Mouse (Mus musculus) CH12.LX (cell line): ENCODE data around the gene Ctcfl. TPM values are rescaled to one million over a fixed set of nuclear protein-coding genes. Genes with fewer than 3 reads are reported as not detected.

ENCODE experiments used
- DNase-seq: peaks from one replicate; pipeline ENCODE4 v3.0.0-alpha.2; 2013; ENCODE audit errors: extremely low read depth
- H3K27ac ChIP-seq: 2 replicates; pipeline ENCODE4 v1.5.1; 2012; ENCODE audit warnings: low read depth, mild to moderate bottlenecking, control low read depth, moderate library complexity; ENCODE audit not compliant: insufficient read depth
- H3K27me3 ChIP-seq: replicated peaks from 2 replicates; pipeline ENCODE3; 2012; ENCODE audit warnings: inconsistent platforms
- H3K36me3 ChIP-seq, 2 experiments: replicated peaks in 1 of 2; 2 replicates each; pipeline versions ENCODE3 to v1.6.1; 2012; ENCODE audit warnings: inconsistent platforms in 1 of 2, low read length in 1 of 2, mild to moderate bottlenecking in 1 of 2, mixed read lengths in 1 of 2, moderate library complexity in 1 of 2; ENCODE audit not compliant: control insufficient read depth in 1 of 2, insufficient read depth in 1 of 2
- H3K4me1 ChIP-seq, 2 experiments: 2 replicates each; pipeline ENCODE4 v1.6.1; 2012; ENCODE audit warnings: inconsistent platforms in 1 of 2, moderate library complexity in 1 of 2; ENCODE audit not compliant: insufficient read depth in 2 of 2, control insufficient read depth in 1 of 2
- H3K4me2 ChIP-seq: 2 replicates; pipeline ENCODE4 v1.6.1; 2012; ENCODE audit warnings: low read depth, mild to moderate bottlenecking, control low read depth; ENCODE audit not compliant: poor library complexity, insufficient read depth, severe bottlenecking
- H3K4me3 ChIP-seq, 3 experiments: fragments of 150-350 bp in 1 of 3; sonication (generic) in 1 of 3; replicated peaks in 1 of 3; 2 replicates each; pipeline versions ENCODE3 to v1.5.1; 2011 to 2012; ENCODE audit warnings: low read depth in 2 of 3, low read length in 2 of 3, mild to moderate bottlenecking in 2 of 3, moderate library complexity in 2 of 3, control low read depth in 1 of 3, improper control_type of control experiment in 1 of 3, inconsistent platforms in 1 of 3, mixed read lengths in 1 of 3; ENCODE audit not compliant: poor library complexity in 1 of 3
- H3K79me2 ChIP-seq: replicated peaks from 2 replicates; pipeline ENCODE4 v1.6.1; 2012; ENCODE audit warnings: mild to moderate bottlenecking, moderate library complexity; ENCODE audit not compliant: control insufficient read depth, poor library complexity, insufficient read depth, severe bottlenecking; ENCODE audit errors: extremely low read depth
- H3K9ac ChIP-seq: 2 replicates; pipeline ENCODE4 v1.6.1; 2012; ENCODE audit warnings: low read depth, mild to moderate bottlenecking, control low read depth, moderate library complexity; ENCODE audit not compliant: insufficient read depth
- H3K9me3 ChIP-seq: replicated peaks from 2 replicates; pipeline ENCODE3; 2012; ENCODE audit warnings: low read length, inconsistent platforms, mixed read lengths
- BHLHE40 ChIP-seq: IDR thresholded peaks from 2 replicates; pipeline ENCODE4 v1.6.1; 2011; ENCODE audit warnings: mild to moderate bottlenecking, low read depth, low read length, improper control_type of control experiment
- IRF4 ChIP-seq: IDR thresholded peaks from 2 replicates; pipeline ENCODE4 v1.6.1; 2014; ENCODE audit warnings: low read depth, mild to moderate bottlenecking, inconsistent platforms, low read length, improper control_type of control experiment
- MAFK ChIP-seq: IDR thresholded peaks from 2 replicates; pipeline ENCODE4 v1.6.1; 2011; ENCODE audit warnings: low read length, improper control_type of control experiment; ENCODE audit not compliant: insufficient replicate concordance
- POLR2A ChIP-seq: IDR thresholded peaks from 2 replicates; pipeline ENCODE4 v1.6.1; 2011; ENCODE audit warnings: low read depth, mild to moderate bottlenecking, improper control_type of control experiment, low read length
- RCOR1 ChIP-seq: conservative IDR thresholded peaks from 2 replicates; pipeline ENCODE4 v1.6.1; 2012; ENCODE audit warnings: low read depth, mild to moderate bottlenecking, inconsistent platforms, low read length, improper control_type of control experiment
- USF1 ChIP-seq: IDR thresholded peaks from 2 replicates; pipeline ENCODE4 v1.6.1; 2014; ENCODE audit warnings: low read depth, mild to moderate bottlenecking, inconsistent platforms, low read length, improper control_type of control experiment
- USF2 ChIP-seq: conservative IDR thresholded peaks from 2 replicates; pipeline ENCODE4 v1.6.1; 2011; ENCODE audit warnings: low read depth, low read length, improper control_type of control experiment
- ZNF384 ChIP-seq: IDR thresholded peaks from 2 replicates; pipeline ENCODE4 v1.6.1; 2012; ENCODE audit warnings: low read depth, low read length, improper control_type of control experiment, inconsistent platforms
- dilution Hi-C: fragments of 300-500 bp; cut with MboI; formaldehyde crosslinking; loops from 2 replicates; pipeline ENCODE4 v1.14.3; 2020; ENCODE audit warnings: low sequenced_read_pairs; ENCODE audit not compliant: extremely low pct_unique_long_range_greater_than_20kb, extremely low pct_ligation_motif_present
- in situ Hi-C: fragments of 300-500 bp; cut with MboI; formaldehyde crosslinking; loops from 3 replicates; pipeline ENCODE4 v1.14.3; 2019; ENCODE audit warnings: low sequenced_read_pairs, low pct_ligation_motif_present, low pct_unique_long_range_greater_than_20kb, mixed read lengths
- polyA plus RNA-seq: library from polyadenylated mRNA; unstranded; fragments of >175 nt; gene quantifications from 2 replicates; pipeline ENCODE4 v1.2.1, GENCODE M21; 2012; ENCODE audit warnings: low read depth; ENCODE audit not compliant: insufficient read length
- total RNA-seq, 2 experiments: library from RNA; depleted of rRNA; stranded (reverse); fragments of 300-350 nt in 1 of 2; fragments of >200 nt in 1 of 2; gene quantifications; 2 replicates each; pipeline ENCODE4 v1.2.3; 2012 to 2014

Gene Ctcfl
- total and polyA plus RNA-seq, 3 experiments = 0.11 TPM; not detected in 2

DNA sequence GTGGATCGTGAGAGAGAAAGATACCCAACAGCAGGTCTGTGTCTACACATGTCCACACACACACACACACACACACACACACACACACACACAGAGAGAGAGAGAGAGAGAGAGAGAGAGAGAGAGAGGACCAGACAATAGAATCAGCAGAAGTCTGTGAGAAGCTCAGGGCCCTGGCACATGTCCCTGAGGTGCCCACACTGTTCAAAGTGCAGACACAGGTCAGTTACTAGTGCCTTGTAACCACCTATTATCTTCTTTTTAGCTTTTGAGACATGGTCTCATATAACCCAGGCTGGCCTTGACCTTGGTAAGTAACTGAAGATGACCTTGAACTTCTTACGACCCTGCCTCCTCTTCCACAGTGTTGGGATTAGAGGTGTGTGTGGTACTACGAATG lies 70.1 kb downstream of the Ctcfl start:
- in situ Hi-C loops (loop anchor here (5.0 kb wide), 1 partner anchor 33 kb away; no protein-coding TSS in a partner anchor), dilution Hi-C loops (no loop called here)
- peaks cover 42 to 69% of the 10 kb centered on the region in 2 experiments for H3K4me1 ChIP-seq
- no peak overlapping the region for H3K9ac ChIP-seq
- peak; percentile 12 for DNase-seq
- no peaks in the 10 kb centered on the region for H3K27me3 ChIP-seq
- no peak overlapping the region for H3K4me3 ChIP-seq
- H3K27ac ChIP-seq = no peak overlapping the region; the same call in 1 of the 2 replicates
- no peaks in the 10 kb centered on the region for H3K36me3 ChIP-seq
- TF ChIP-seq POLR2A (no peak), IRF4 (no peak), ZNF384 (no peak), USF1 (no peak), USF2 (no peak)
- TF ChIP-seq, all 38 proteins: peak for 0
- Histone ChIP-seq H3K9me3 (no peaks in the 10 kb centered on the region), H3K79me2 (no peaks in the 10 kb centered on the region), H3K4me2 (no peak overlapping the region)

DNA sequence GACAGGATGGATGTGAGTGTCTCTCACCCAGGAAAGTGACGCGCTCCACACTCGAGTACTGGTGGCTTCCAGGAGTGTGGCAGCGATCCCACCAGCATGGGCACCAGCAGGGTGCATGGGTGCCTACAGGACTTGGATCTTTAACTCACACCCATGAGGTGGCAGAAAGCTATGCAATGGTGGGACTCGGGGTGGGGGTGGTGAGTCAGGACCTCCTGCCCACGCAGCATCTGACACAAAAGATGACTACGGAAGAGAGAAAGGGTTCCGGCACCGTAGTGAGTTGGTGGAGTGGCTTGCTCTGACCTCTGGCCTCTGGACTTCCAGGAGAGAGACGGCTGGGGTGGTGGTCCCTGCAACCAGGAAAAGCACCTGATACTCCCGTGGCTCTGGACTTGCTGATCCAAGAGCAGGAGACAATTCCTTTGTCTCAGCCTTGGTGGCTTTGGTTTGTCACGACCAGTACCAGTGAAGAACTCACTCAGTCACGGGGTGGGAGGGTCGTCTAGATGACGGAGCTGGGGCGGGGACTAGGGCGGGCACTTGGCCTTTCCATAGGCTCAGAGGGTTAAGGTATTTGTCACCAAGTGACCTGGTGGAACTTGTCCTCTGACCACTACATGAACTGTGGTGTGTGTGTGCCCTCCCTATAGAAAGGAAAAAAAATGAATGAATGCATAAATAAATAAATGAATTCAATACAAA lies 71.1 kb downstream of the Ctcfl start:
- Histone ChIP-seq H3K9me3 (no peaks in the 10 kb centered on the region), H3K4me1 (peaks cover 38 to 61% of the 10 kb centered on the region in 2 experiments), H3K4me3 (peak overlapping the region; percentile 0 to 44 (median 44)), H3K27me3 (no peaks in the 10 kb centered on the region), H3K4me2 (no peak overlapping the region), H3K27ac (0 out of 2 replicates have a peak overlapping the region, but pooled peaks have one; percentile 4), H3K9ac (no peak overlapping the region), H3K36me3 (no peaks in the 10 kb centered on the region), H3K79me2 (no peaks in the 10 kb centered on the region)
- DNase-seq = peak; percentile 62
- no peak for TF ChIP-seq MAFK
- 0 out of 2 replicates have a peak, but pooled peaks have one; percentile 12 for TF ChIP-seq BHLHE40
- in situ Hi-C loops = loop anchor here (5.0 kb wide), 1 partner anchor 34 kb away; no protein-coding TSS in a partner anchor
- dilution Hi-C loops = no loop called here

DNA sequence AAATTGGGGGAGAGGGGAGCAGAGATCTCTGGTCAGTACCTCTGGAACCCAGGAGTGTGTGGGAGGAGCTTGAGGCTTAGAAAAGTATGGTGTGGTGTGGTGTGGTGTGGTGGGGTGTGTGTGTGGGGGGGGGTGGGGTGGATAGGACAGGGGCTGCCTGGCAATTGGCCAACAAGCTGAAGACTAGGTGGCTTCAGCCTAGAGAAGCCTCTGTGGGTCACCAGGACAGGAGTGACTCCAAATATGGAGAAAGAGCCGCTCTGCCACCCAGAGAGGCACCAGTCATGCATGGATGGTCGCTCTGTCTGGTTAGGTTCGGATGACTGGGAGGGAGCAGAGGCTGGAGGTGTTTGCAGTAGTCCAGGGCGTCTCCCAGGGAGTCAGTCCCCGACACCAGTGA lies 71.9 kb downstream of the Ctcfl start:
- in situ Hi-C loops = loop anchor here (5.0 kb wide), 1 partner anchor 35 kb away; no protein-coding TSS in a partner anchor
- no peak overlapping the region for H3K4me2 ChIP-seq
- dilution Hi-C loops = no loop called here
- peak; percentile 66 for DNase-seq
- no peaks in the 10 kb centered on the region for H3K27me3 ChIP-seq
- no peak overlapping the region for H3K9ac ChIP-seq
- peaks cover 38 to 60% of the 10 kb centered on the region in 2 experiments for H3K4me1 ChIP-seq
- TF ChIP-seq RCOR1 = no peak
- TF ChIP-seq, all 38 proteins: peak for 0
- no peaks in the 10 kb centered on the region for H3K36me3 ChIP-seq
- 0 out of 2 replicates have a peak overlapping the region, but pooled peaks have one; percentile 4 for H3K27ac ChIP-seq
- H3K9me3 ChIP-seq = no peaks in the 10 kb centered on the region
- peak overlapping the region in 2 of 3 experiments; percentile 44 for H3K4me3 ChIP-seq
- H3K79me2 ChIP-seq = no peaks in the 10 kb centered on the region
